Mouse (Mus musculus): ENCODE data around the gene Adam33.
"Not testable (repeated sequence)": the region's sequence is repeated elsewhere in the genome, so short reads cannot be mapped to it uniquely, and the experiment has no call there.

The Adam33 gene

DNA sequence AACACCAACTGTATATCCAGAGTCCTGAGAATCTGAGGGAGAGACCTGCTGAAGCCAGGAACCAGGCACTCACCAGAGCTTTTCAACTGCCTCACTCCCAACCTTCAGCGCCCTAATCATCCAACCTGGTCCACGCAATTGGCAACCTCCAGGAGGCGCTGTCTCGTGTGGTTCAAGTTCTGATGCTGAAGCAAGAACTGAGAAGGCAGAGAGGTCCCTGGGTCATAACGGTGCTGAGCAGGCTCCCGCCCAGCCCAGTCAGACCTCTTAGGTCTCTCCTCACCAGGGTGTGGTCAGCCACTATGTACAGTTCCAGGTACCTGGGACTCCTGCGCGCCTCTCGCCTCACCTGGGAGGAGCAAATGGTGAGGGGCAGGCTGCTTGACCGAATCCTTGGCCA, 8.0 kb downstream of the Adam33 start:
- peak; percentile 35 to 53 for DNase-seq

- DNase-seq, result no peak
These were observed 8.9 kb downstream of the Adam33 start for GRCm38 (mm10) chr2:131054646-131055264.

GRCm38 (mm10) chr2:131053851-131054645, 9.6 kb downstream of the Adam33 start:
- DNase-seq, result no peak

- DNase-seq, result no peak
These were observed 10.7 kb downstream of the Adam33 start for GRCm38 (mm10) chr2:131052862-131053418.

DNA sequence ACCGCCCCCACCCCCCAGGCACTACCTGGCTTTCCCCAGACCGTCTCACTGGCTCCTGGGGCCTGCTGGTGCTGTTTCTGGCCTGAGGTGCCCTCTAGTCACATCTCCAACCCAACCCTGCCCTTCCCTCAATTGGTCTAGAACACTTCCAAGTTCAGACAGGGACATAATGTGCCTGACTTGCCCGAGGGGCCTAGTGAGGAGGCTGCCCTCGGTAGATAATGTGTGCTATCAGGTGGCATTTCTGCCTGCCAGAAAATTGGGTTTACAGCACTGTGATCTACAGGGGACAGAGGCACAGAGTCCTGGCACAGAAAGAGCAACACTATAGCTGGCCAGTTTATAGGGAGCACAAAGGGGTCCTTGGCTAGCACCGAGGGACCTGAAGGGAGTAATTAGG, 11.6 kb downstream of the Adam33 start:
- no peak for DNase-seq

- no peak for DNase-seq
These were observed 17.6 kb downstream of the Adam33 start for GRCm38 (mm10) chr2:131046025-131046424.

- no peak for DNase-seq
These were observed 18.5 kb downstream of the Adam33 start for GRCm38 (mm10) chr2:131044989-131045720.

DNA sequence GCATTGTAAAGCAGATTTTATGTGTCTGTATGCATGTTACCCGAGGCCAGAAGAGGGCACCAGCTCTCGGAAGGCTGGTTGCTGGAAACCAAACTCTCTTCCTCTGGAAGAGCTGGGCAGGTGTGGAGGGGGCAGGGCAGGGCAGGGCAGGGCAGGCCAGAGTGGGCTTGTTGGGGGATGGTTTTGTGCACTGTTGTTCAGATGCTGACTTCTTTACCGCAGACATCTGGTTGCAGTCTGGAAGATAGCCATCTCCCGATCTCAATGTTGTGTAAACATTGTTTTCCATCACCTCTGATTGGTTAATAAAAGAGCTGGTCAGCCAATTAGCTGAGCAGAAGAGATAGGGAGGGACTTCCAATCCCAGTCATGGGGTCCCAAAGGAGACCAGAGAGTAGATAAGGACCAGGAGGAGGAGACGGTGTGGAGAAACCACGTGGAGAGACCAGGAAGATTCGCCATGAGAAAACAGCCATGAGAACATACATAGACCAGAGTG, 19.2 kb downstream of the Adam33 start:
- DNase-seq, result no peak

DNA sequence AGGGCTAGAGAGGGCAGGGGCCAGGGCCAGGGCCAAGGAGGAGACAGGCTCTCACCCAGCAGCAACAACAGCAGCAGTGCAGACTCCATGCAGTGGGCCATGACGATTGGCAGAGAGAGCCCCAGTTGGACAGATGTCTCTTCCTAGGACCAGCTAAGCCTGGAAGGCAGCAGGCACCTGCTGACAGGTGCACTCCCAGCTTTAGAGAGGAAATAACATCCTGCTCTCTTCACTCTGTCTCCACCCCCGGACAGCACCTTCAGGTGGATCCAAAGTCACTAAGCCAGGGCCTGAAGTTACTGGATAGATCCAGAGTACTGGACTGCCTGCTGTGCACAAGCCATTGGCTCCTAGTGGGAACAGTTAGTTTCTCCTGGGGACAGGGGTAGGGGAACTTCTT, 20.6 kb downstream of the Adam33 start, which contains the start of gene Gfra4:
Gene Gfra4, minus strand, starts transcription at position 101 of the 400 bp plus-strand sequence.
- DNase-seq, result no peak

- DNase-seq, result no peak
These were observed 22.5 kb downstream of the Adam33 start for GRCm38 (mm10) chr2:131040854-131041825.

DNA sequence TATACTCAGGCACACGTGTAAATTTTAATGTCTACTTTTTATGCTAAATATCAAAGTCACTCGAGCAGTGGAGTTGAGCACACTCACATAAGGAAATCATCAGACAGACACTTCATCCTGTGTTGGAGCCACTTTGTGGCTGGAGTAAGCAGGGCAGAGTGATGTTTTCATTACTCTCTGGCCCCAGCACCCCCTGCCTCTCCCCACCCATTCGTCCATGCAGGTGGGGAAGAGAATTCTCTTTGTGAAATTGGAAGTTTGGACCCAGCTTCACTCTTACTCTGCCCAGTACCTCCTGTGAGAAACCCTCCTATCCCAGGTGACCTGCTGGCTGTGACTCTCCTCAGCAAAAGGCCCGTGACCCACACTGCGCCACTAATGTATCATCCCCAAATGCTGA, 24.9 kb downstream of the Adam33 start:
- no peak for DNase-seq

DNA sequence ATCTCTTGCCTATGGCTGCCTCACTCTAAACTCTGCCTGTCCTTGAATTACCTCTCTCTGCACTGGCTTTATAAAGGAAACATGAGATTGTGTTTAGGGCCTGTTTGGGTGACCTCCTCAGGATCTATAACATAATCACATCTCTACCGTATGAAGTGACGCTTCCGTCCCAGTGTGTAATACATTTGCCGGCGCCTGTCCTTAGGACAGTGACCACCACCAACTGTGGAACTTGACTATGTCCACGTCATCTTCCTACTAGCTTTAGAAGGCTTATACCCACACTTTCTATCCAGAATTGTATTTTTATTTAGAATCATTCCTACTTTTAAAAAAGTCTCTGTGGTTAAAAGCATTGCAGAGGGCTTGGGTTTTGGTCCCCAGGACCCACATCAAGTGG, 25.4 kb downstream of the Adam33 start:
- no peak for DNase-seq

GRCm38 (mm10) chr2:131037226-131037990, 26.2 kb downstream of the Adam33 start:
- DNase-seq, result peak; percentile 68 to 74

DNA sequence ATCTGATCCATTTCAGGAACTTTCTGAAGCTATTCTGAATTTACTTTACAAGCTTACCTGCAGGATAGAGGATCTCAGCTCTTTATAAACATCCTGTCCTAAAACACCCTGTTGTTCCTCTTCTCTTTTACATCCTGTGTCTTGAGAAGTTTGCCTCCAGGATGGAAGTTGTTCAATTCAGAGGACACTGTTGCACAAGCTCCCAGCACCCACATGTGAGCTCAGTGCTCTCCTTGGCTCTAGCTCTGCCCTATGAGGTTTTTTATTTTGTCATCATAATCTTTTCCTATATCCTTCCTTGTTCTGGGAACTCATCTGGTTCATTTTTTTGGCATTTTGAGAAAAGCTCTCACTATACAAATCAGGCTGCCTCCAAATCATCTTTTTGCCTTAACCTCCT, 26.9 kb downstream of the Adam33 start:
- DNase-seq, result no peak

- no peak for DNase-seq
These were observed 27.3 kb downstream of the Adam33 start for GRCm38 (mm10) chr2:131036343-131036742.

DNA sequence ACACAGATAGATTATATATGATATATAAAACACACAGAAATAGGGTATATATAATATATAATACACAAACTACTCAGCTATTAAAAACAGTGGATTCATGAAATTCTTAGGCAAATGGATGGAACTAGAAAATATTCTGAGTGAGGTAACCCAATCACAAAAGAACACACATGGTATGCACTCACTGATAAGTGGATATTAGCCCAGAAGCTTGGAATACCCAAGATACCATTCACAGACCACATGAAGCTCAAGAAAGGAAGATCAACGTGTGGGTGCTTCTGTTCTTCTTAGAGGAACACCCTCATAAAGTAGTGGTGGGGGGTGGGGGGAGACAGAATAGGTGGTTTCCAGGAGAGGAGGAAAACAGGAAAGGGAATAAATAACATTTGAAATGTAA, 32.2 kb downstream of the Adam33 start:
- not testable (repeated sequence) for DNase-seq

- DNase-seq, result no peak
These were observed 32.6 kb downstream of the Adam33 start for GRCm38 (mm10) chr2:131030998-131031397.

DNA sequence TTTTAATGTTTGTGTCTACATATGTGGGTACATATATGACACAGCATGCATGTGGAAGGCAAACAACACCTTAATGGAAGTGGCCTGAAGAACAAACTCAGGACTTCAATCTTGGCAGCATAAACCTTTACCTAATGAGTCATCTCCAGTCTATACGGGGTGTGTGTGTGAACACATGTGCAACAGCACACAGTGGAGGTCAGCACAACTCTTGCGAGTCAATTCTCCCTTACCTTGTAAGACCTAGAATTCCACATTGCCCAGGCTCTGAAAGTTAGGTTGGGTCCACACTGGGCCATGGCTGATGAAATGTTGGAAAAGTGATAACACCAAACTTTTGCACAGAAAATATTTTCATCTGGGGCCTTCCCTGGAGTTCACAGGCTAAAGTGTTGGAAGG, 33.1 kb downstream of the Adam33 start:
- no peak for DNase-seq

DNA sequence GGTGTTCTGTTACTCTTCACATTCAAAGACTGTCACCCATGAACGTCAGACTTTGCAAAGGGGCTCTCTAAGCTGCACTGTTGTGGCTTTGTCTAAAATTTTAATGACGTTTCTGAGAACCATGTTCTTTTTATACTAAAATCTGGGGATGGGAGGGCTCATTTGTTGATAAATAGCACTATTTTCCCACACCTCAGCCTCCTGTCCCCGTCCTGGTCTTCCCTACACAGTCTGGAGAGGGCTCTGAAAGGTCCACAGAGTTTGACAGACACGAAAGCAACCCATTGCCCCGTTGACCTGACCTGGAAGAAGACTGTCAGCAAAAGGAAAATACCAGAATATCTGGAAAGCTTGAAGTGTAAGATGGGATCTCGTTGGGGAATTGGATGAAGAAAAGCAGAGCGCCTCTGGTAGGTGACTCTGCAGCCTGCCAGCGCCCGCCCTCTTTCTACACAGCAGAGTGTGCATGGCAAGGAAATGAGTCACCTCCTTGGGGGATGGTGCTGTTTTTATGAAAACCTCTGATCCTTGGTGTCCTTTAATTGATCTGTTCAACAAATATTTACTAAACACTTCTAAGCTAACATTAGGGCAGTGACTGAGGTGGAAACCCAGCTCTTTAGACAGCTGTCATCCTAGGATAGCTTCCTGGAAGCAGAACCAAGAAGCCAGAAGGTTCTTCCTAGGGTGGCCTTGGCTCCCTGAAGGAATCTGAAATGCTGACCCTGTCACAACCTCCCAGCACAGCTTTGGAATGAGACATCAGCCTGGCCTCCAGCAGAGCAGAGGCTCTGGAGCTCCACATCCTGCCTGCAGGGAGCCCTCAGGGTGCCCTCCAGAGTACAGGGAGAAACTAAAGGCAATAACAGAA, 34.3 kb downstream of the Adam33 start:
- DNase-seq, result peak in 1 of 2 experiments; percentile 23

DNA sequence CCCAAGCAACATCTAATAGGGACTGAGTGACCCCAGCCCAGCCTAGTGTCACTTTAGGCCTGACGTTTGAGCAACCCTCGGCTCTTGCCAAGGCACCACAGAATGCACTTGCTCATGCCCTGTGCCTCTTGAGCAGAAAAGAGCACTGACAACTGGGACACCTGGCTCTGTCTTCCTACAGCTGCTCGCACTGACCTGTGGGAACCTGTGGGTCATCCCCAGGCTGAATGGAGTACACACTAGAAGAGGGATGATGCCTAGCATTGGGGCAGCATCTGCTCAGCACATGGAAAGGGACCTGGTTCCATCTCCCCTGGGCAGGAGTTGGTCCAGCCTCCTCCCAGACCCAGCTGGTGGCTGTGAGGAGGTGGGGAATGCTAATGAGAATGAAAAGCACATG, 36.7 kb downstream of the Adam33 start:
- no peak for DNase-seq
